Mouse (Mus musculus) liver, adult 2 months (tissue): ENCODE results near the gene F2r. TPM values are rescaled to one million over a fixed set of nuclear protein-coding genes. Genes with fewer than 3 reads are reported as not detected.

Experiments used
- DNase-seq: peaks from one replicate; pipeline ENCODE4 v3.0.0-alpha.2; 2011; ENCODE audit warnings: low read depth, low spot score; ENCODE audit errors: extremely low read depth
- H3K27ac ChIP-seq: fragments of 200-500 bp; replicated peaks from 2 replicates; pipeline ENCODE4 v1.5.1; 2012; ENCODE audit warnings: low read depth, mild to moderate bottlenecking, control low read depth, inconsistent platforms, low read length; ENCODE audit not compliant: insufficient read depth
- H3K27me3 ChIP-seq: fragments of 200-500 bp; 2 replicates; pipeline ENCODE4 v1.6.1; 2012; ENCODE audit warnings: mild to moderate bottlenecking, moderate library complexity, low read length, inconsistent platforms; ENCODE audit not compliant: control insufficient read depth, insufficient read depth
- H3K36me3 ChIP-seq: fragments of 200-500 bp; 2 replicates; pipeline ENCODE4 v1.6.1; 2012; ENCODE audit warnings: low read length, inconsistent platforms; ENCODE audit not compliant: control insufficient read depth, insufficient read depth
- H3K4me1 ChIP-seq: fragments of 200-500 bp; 2 replicates; pipeline ENCODE4 v1.6.1; 2011; ENCODE audit warnings: low read length; ENCODE audit not compliant: control insufficient read depth, insufficient read depth
- H3K4me3 ChIP-seq: fragments of 200-500 bp; 2 replicates; pipeline ENCODE4 v1.5.1; 2011; ENCODE audit warnings: low read depth, mild to moderate bottlenecking, control low read depth, low read length, moderate library complexity; ENCODE audit not compliant: insufficient read depth
- H3K79me2 ChIP-seq: fragments of 200-500 bp; 2 replicates; pipeline ENCODE4 v1.6.1; 2012; ENCODE audit warnings: inconsistent platforms, mild to moderate bottlenecking, low read length, moderate library complexity; ENCODE audit not compliant: control insufficient read depth, insufficient read depth
- H3K9ac ChIP-seq: fragments of 200-500 bp; 2 replicates; pipeline ENCODE4 v1.6.1; 2012; ENCODE audit warnings: low read depth, mild to moderate bottlenecking, control low read depth, inconsistent platforms, low read length
- CTCF ChIP-seq: fragments of 200-500 bp; IDR thresholded peaks from 2 replicates; pipeline ENCODE4 v1.5.1; 2011; ENCODE audit warnings: low read depth, low read length, control low read depth
- POLR2A ChIP-seq: fragments of 200-500 bp; IDR thresholded peaks from 2 replicates; pipeline ENCODE4 v1.6.1; 2011; ENCODE audit warnings: low read length, control low read depth; ENCODE audit not compliant: insufficient read depth; ENCODE audit errors: extremely low read depth
- WGBS: fragments of 180-500 bp; shearing (Covaris S2); methylation state at CpG from one replicate; pipeline ENCODE4 v1.1.7; 2018; 5-methylcytosine and 5-hydroxymethylcytosine counted together
- polyA plus RNA-seq: library from polyadenylated mRNA; depleted of rRNA; stranded (reverse); fragments of >200 nt; gene quantifications from 2 replicates; pipeline ENCODE4 v1.2.3, GENCODE M21; 2012
- total RNA-seq: library from RNA; depleted of rRNA; stranded (reverse); fragments of >200 nt; gene quantifications from 2 replicates; pipeline ENCODE4 v1.2.3, GENCODE M21; 2014

F2r gene
- total and polyA plus RNA-seq, 2 experiments: 7.8 to 10.0 TPM

GRCm38 (mm10) chr13:95655284-95655683 is 37.0 kb upstream of the F2r start:
- peaks cover 39% of the 10 kb centered on the region for H3K36me3 ChIP-seq
- H3K79me2 ChIP-seq: no peaks in the 10 kb centered on the region
- no peak overlapping the region for H3K27ac ChIP-seq
- no peaks in the 10 kb centered on the region for H3K27me3 ChIP-seq
- TF ChIP-seq CTCF (no peak), POLR2A (no peak)
- H3K9ac ChIP-seq: no peak overlapping the region
- H3K4me3 ChIP-seq: no peak overlapping the region
- no peak for DNase-seq
- H3K4me1 ChIP-seq: peaks cover 10% of the 10 kb centered on the region
- 81% methylated on average over 9 of the region's 9 CpGs for WGBS

GRCm38 (mm10) chr13:95653696-95654095 is 35.4 kb upstream of the F2r start:
- 52% methylated on average over 4 of the region's 4 CpGs for WGBS
- Histone ChIP-seq H3K27me3 (no peaks in the 10 kb centered on the region), H3K79me2 (no peaks in the 10 kb centered on the region), H3K9ac (no peak overlapping the region), H3K4me3 (no peak overlapping the region), H3K4me1 (peaks cover 10% of the 10 kb centered on the region), H3K36me3 (peaks cover 37% of the 10 kb centered on the region), H3K27ac (no peak overlapping the region)
- TF ChIP-seq POLR2A (no peak), CTCF (no peak)
- DNase-seq: no peak

DNA sequence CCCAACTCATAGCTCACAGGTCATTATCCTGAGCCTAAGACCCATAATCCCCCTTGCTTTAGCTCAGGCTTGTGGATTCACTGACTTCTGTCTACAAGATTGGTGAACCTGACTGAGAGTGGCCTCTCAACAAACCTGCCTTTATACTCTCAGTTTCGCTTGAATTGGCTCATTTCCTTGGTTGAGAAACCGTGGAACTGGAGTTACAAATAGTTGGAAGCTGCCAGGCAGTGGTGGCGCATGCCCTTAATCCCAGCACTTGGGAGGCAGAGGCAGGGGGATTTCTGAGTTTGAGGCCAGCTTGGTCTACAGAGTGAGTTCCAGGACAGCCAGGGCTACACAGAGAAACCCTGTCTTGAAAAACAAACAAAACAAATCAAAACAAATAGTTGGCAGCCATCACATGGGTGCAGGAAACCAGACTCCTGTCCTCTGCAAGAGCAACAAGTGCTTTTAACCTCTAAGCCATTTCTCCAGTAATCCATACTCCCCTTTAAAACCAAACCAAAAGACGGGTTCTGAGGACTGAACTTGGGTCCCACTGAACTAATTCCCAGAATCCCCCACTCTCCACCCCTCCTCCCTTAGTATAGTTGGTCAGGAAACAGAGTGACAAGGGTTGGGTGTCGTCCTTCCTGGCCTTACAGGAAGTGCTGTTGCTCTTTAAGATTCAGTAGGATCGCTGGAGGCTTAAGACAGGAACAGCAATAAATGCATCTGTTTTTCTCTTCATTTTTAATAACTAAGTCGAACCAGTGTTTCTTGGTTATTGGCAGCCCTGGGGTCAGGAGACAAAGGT is 33.8 kb upstream of the F2r start:
- Histone ChIP-seq H3K27me3 (no peaks in the 10 kb centered on the region), H3K27ac (peak overlapping the region; percentile 54), H3K9ac (no peak overlapping the region), H3K4me3 (no peak overlapping the region), H3K36me3 (peaks cover 30% of the 10 kb centered on the region), H3K4me1 (peaks cover 10% of the 10 kb centered on the region), H3K79me2 (no peaks in the 10 kb centered on the region)
- 43% methylated on average over 7 of the region's 7 CpGs for WGBS
- TF ChIP-seq POLR2A (no peak), CTCF (no peak)
- peak; percentile 74 for DNase-seq

GRCm38 (mm10) chr13:95649941-95650340 is 31.7 kb upstream of the F2r start:
- H3K9ac ChIP-seq: no peak overlapping the region
- H3K79me2 ChIP-seq: no peaks in the 10 kb centered on the region
- no peaks in the 10 kb centered on the region for H3K27me3 ChIP-seq
- peaks cover 10% of the 10 kb centered on the region for H3K4me1 ChIP-seq
- H3K36me3 ChIP-seq: peaks cover 42% of the 10 kb centered on the region
- WGBS: 90% methylated on average over 3 of the region's 3 CpGs
- H3K27ac ChIP-seq: no peak overlapping the region
- no peak for DNase-seq
- H3K4me3 ChIP-seq: no peak overlapping the region
- no peak for TF ChIP-seq CTCF

DNA sequence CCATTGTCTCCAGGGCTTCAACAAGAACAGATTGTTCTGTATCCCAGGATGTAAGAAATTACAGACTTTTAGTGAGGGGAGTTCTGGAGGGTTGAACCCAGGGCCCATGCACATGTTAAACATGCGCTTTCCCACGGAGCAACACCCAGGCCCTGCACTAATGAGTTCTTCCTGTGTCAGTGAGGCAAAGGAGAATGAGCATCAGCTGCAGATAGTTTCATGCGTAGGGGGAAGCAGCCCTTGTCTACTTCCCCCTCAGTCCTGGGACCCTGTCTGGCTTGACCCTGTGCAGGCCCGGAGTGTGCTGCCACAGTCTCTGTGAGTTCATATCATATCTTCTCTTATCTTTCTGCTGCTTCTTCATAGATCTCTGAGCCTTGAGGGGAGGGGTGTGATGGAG is 29.0 kb upstream of the F2r start:
- 79% methylated on average over 4 of the region's 4 CpGs for WGBS
- H3K27ac ChIP-seq: peak overlapping the region; percentile 18; the same call in 1 of the 2 replicates
- DNase-seq: no peak

GRCm38 (mm10) chr13:95646687-95647111 is 28.4 kb upstream of the F2r start:
- H3K27me3 ChIP-seq: no peaks in the 10 kb centered on the region
- peaks cover 48% of the 10 kb centered on the region for H3K36me3 ChIP-seq
- H3K4me3 ChIP-seq: no peak overlapping the region
- TF ChIP-seq CTCF: no peak
- TF ChIP-seq POLR2A: no peak
- WGBS: 78% methylated on average over 9 of the region's 9 CpGs
- DNase-seq: no peak
- no peak overlapping the region for H3K9ac ChIP-seq
- peaks cover 9% of the 10 kb centered on the region for H3K4me1 ChIP-seq
- no peaks in the 10 kb centered on the region for H3K79me2 ChIP-seq
- H3K27ac ChIP-seq: no peak overlapping the region

More for the DNA sequence above, 29.0 kb upstream of the F2r start:
- Histone ChIP-seq H3K36me3 (peaks cover 45% of the 10 kb centered on the region), H3K79me2 (no peaks in the 10 kb centered on the region), H3K4me1 (peaks cover 13% of the 10 kb centered on the region), H3K4me3 (no peak overlapping the region), H3K27me3 (no peaks in the 10 kb centered on the region), H3K9ac (no peak overlapping the region)
- TF ChIP-seq CTCF (no peak), POLR2A (no peak)
